Mouse (Mus musculus) thymus, adult 2 months (tissue): ENCODE measurements around the gene Pkd1.

ENCODE experiments used
- CTCF ChIP-seq: fragments of 200-500 bp; IDR thresholded peaks from 2 replicates; pipeline ENCODE4 v1.5.1; 2012; ENCODE audit warnings: mild to moderate bottlenecking, control low read depth, low read length, moderate library complexity, borderline replicate concordance; ENCODE audit not compliant: control insufficient read depth, poor library complexity, insufficient read depth; ENCODE audit errors: extremely low read depth
- POLR2A ChIP-seq: fragments of 200-500 bp; IDR thresholded peaks from 2 replicates; pipeline ENCODE4 v1.6.1; 2012; ENCODE audit warnings: mild to moderate bottlenecking, low read length, control low read depth, moderate library complexity; ENCODE audit not compliant: control insufficient read depth, poor library complexity, insufficient read depth; ENCODE audit errors: extremely low read depth

GRCm38 (mm10) chr17:24505286-24505955, 44.2 kb upstream of the Pkd1 start:
- TF ChIP-seq CTCF: no peak
- TF ChIP-seq POLR2A: no peak
